Mouse (Mus musculus): ENCODE data around the gene Fastkd2. TPM values are rescaled to one million over a fixed set of nuclear protein-coding genes. Genes with fewer than 3 reads are reported as not detected.

Fastkd2 gene
- total and polyA plus RNA-seq, 3 experiments, result 6.7 to 36.1 (median 27.1) TPM

DNA sequence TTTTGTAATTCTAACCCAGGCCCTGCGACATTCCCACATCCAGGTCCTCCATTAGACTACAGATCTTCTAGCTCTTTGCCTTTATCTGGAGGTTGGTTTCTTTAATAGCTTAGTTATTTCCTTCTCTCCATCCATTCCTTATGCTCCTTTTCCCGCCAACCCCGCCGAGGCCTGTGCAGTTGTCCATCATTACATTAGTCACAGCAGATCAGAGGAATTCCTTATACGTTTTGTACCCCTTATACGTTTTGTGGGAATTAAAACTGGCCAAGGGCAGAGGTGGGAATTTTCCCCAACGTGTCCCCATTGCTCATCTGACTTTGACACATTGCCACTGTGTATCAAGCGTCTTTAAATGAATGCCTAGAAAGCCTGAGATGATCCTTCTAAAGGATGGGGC, 618 bp upstream of the Fastkd2 start:
- TF ChIP-seq CTCF (IDR thresholded peaks at IDR 0.05) (no peak), POLR2A (IDR thresholded peaks at IDR 0.05; ENCODE audit: insufficient read depth, low read depth, low read length) (no peak), EP300 (IDR thresholded peaks at IDR 0.05; ENCODE audit: insufficient read depth, low read depth, low read length) (no peak)
- intact Hi-C loops (cut with DNase I), result loop anchor here (10.0 kb wide), 1 partner anchor 395 kb away; the partner anchor contains the start of gene Klf7
- Histone ChIP-seq H3K27me3 (ENCODE audit: control insufficient read depth, insufficient read depth, low read length) (0 out of 2 replicates have a peak, but pooled peaks cover 1% of the 10 kb centered on the region), H3K9ac (ENCODE audit: low read depth, low read length) (no peak overlapping the region), H3K4me1 (ENCODE audit: control insufficient read depth, insufficient read depth, low read length) (peaks cover 3% of the 10 kb centered on the region), H3K79me2 (replicated peaks; ENCODE audit: control insufficient read depth, insufficient read depth, low read length) (no peaks in the 10 kb centered on the region), H3K36me3 (ENCODE audit: control insufficient read depth, insufficient read depth, low read length) (peaks cover 10% of the 10 kb centered on the region), H3K27ac (no peak overlapping the region; the same call in 1 of the 2 replicates), H3K4me3 (peak overlapping the region; percentile 76)
- DNase-seq, result no peak
- 60% methylated on average over 8 of the region's 8 CpGs for WGBS

DNA sequence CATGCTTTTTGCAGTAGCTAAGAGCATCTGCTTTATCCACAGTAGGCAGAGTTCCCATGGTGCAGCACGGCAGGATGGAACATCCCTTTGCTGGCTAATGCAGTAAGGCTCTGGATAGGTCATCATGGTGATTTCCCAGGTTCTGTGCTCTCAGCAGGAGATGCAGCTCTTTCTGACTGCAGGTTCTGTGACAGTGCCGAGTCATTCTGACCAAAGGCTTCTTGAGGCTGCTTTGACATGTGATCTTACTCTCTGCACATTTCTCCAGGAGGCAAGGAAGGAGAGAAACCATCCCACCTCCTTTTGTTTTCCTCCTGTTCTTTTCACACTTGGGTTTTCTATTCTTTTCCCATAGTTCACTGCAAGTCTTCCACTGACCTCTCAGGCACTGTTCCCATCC, 25.6 kb downstream of the Fastkd2 start:
- TF ChIP-seq POLR2A (IDR thresholded peaks at IDR 0.05; ENCODE audit: insufficient read depth, low read depth, low read length) (no peak), EP300 (IDR thresholded peaks at IDR 0.05; ENCODE audit: insufficient read depth, low read depth, low read length) (no peak), CTCF (IDR thresholded peaks at IDR 0.05) (no peak)
- H3K36me3 ChIP-seq (ENCODE audit: control insufficient read depth, insufficient read depth, low read length), result no peaks in the 10 kb centered on the region
- no peak for DNase-seq
- H3K4me3 ChIP-seq, result no peak overlapping the region
- H3K4me1 ChIP-seq (ENCODE audit: control insufficient read depth, insufficient read depth, low read length), result no peaks in the 10 kb centered on the region
- no peaks in the 10 kb centered on the region for H3K27me3 ChIP-seq (ENCODE audit: control insufficient read depth, insufficient read depth, low read length)
- intact Hi-C loops (cut with DNase I), result no loop called here
- no peaks in the 10 kb centered on the region for H3K79me2 ChIP-seq (replicated peaks; ENCODE audit: control insufficient read depth, insufficient read depth, low read length)
- no peak overlapping the region for H3K27ac ChIP-seq
- 53% methylated on average over 2 of the region's 2 CpGs for whole genome bisulfite sequencing
- H3K9ac ChIP-seq (ENCODE audit: low read depth, low read length), result no peak overlapping the region

DNA sequence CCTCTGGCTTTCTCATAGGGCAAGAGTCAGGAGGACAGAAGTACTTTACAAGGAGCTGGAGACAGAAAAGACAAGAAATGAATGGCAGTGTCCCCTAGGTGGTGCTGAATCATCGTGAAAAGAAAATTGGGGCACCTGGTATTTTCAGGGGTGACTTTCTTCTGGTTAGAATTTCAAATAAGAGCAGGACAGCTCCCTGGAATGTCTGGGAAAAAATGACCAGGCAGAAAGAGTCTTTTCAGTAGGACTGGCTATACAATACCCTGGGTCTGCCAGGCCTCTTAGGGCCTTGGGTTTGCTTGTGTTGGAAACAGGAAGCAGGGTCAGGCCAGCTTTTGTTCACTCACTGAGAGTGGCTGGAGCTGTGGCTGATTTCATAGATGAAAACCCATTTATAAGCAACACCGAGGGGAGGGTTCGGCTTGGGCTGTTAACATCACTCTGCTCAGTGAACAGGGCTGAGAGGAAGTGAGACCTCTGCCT, 32.8 kb downstream of the Fastkd2 start:
- 13% methylated on average over 3 of the region's 3 CpGs for WGBS
- no peaks in the 10 kb centered on the region for H3K79me2 ChIP-seq (replicated peaks; ENCODE audit: control insufficient read depth, insufficient read depth, low read length)
- no peak overlapping the region for H3K4me3 ChIP-seq
- no peaks in the 10 kb centered on the region for H3K36me3 ChIP-seq (ENCODE audit: control insufficient read depth, insufficient read depth, low read length)
- no peak overlapping the region for H3K9ac ChIP-seq (ENCODE audit: low read depth, low read length)
- intact Hi-C loops (cut with DNase I), result loop anchor here (1.0 to 10.0 kb wide), 2 partner anchors 362 to 685 kb away; partner anchors contain the start of gene Klf7
- TF ChIP-seq CTCF (IDR thresholded peaks at IDR 0.05), result peak; percentile 70
- no peak for TF ChIP-seq EP300 (IDR thresholded peaks at IDR 0.05; ENCODE audit: insufficient read depth, low read depth, low read length)
- no peak for TF ChIP-seq POLR2A (IDR thresholded peaks at IDR 0.05; ENCODE audit: insufficient read depth, low read depth, low read length)
- DNase-seq, result peak; percentile 20 to 25
- H3K27ac ChIP-seq, result no peak overlapping the region; the same call in 1 of the 2 replicates
- H3K27me3 ChIP-seq (ENCODE audit: control insufficient read depth, insufficient read depth, low read length), result no peaks in the 10 kb centered on the region
- no peaks in the 10 kb centered on the region; the same call in 1 of the 2 replicates for H3K4me1 ChIP-seq (ENCODE audit: control insufficient read depth, insufficient read depth, low read length)

DNA sequence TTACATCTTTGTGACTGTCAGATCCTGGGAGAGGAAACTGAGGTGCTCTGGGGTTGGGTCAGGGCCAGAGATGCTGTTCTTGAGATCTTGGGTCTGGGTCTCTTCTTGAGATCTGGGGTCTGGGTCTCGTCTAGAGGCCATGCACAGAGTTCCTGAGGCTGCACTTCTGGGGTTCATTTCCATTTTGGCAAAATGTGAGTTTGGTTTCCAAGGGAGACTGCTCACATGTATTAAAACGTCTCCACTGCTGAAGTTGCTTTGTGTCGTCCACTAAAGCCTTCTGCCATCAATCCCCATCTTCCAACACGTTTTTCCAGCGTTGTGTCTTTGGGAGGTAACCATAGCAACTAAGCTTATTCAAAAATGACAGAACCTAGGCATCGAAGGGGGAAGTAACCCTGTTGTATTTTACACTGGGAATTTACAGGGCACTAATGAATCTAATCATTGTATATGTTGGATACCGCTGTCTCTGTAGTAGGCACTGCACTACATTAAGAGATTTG, 33.5 kb downstream of the Fastkd2 start:
- H3K79me2 ChIP-seq (replicated peaks; ENCODE audit: control insufficient read depth, insufficient read depth, low read length), result no peaks in the 10 kb centered on the region
- no peaks in the 10 kb centered on the region for H3K27me3 ChIP-seq (ENCODE audit: control insufficient read depth, insufficient read depth, low read length)
- H3K4me3 ChIP-seq, result no peak overlapping the region
- H3K27ac ChIP-seq, result no peak overlapping the region; the same call in 1 of the 2 replicates
- intact Hi-C loops (cut with DNase I), result loop anchor here (1.0 to 10.0 kb wide), 2 partner anchors 361 to 684 kb away; partner anchors contain the start of gene Klf7
- no peak for DNase-seq
- no peaks in the 10 kb centered on the region; the same call in 1 of the 2 replicates for H3K4me1 ChIP-seq (ENCODE audit: control insufficient read depth, insufficient read depth, low read length)
- WGBS, result 59% methylated on average over 7 of the region's 7 CpGs
- H3K36me3 ChIP-seq (ENCODE audit: control insufficient read depth, insufficient read depth, low read length), result no peaks in the 10 kb centered on the region
- H3K9ac ChIP-seq (ENCODE audit: low read depth, low read length), result no peak overlapping the region
- TF ChIP-seq POLR2A (IDR thresholded peaks at IDR 0.05; ENCODE audit: insufficient read depth, low read depth, low read length) (no peak), CTCF (IDR thresholded peaks at IDR 0.05) (no peak), EP300 (IDR thresholded peaks at IDR 0.05; ENCODE audit: insufficient read depth, low read depth, low read length) (no peak)

DNA sequence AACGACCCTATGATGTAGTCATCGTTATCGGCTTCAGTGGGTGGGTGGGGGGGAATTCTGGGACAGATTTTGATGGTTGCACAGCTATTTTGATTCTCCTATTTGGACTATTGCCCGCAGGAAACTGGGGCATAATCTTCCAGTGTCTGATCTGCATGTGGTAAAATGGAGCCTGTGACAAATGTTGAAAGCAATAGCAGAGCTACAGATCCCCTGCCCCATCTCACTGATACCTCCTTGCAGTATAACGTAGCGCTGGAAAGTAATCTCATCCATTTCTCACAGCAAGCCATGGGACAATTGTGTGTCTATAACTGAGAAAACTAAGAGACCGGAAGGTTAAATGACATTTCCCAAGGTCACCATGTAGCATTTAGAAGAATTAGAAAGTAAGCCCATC, 34.0 kb downstream of the Fastkd2 start:
- Histone ChIP-seq H3K27ac (no peak overlapping the region), H3K36me3 (ENCODE audit: control insufficient read depth, insufficient read depth, low read length) (no peaks in the 10 kb centered on the region), H3K27me3 (ENCODE audit: control insufficient read depth, insufficient read depth, low read length) (no peaks in the 10 kb centered on the region), H3K4me1 (ENCODE audit: control insufficient read depth, insufficient read depth, low read length) (no peaks in the 10 kb centered on the region; the same call in 1 of the 2 replicates), H3K79me2 (replicated peaks; ENCODE audit: control insufficient read depth, insufficient read depth, low read length) (no peaks in the 10 kb centered on the region), H3K9ac (ENCODE audit: low read depth, low read length) (no peak overlapping the region), H3K4me3 (no peak overlapping the region)
- WGBS, result 73% methylated on average over 7 of the region's 7 CpGs
- no peak for DNase-seq
- intact Hi-C loops (cut with DNase I), result loop anchor here (10.0 kb wide), 1 partner anchor 360 kb away; the partner anchor contains the start of gene Klf7
- TF ChIP-seq EP300 (IDR thresholded peaks at IDR 0.05; ENCODE audit: insufficient read depth, low read depth, low read length) (no peak), CTCF (IDR thresholded peaks at IDR 0.05) (no peak), POLR2A (IDR thresholded peaks at IDR 0.05; ENCODE audit: insufficient read depth, low read depth, low read length) (no peak)

DNA sequence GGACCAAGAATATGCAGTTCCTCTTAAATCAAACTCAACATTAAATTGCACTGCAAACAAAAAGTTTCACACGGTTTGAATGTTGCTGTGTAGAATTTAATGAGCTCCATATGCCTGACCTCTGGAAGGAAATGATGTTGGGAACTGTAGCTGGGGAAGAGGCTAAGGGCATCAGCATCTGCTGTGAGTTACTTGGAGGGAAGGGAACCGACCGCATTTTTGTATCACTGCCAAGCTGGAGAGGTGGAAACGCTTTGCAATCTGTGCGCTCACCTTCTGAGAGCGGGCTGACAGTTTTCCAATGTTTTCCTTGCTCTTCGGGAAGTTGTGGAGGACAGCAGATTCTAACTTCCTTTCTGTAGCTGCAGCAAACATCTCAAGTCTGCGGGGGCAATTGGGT, 37.7 kb downstream of the Fastkd2 start:
- no peak for DNase-seq
- Histone ChIP-seq H3K79me2 (replicated peaks; ENCODE audit: control insufficient read depth, insufficient read depth, low read length) (no peaks in the 10 kb centered on the region), H3K4me3 (no peak overlapping the region), H3K9ac (ENCODE audit: low read depth, low read length) (no peak overlapping the region), H3K27me3 (ENCODE audit: control insufficient read depth, insufficient read depth, low read length) (no peaks in the 10 kb centered on the region), H3K4me1 (ENCODE audit: control insufficient read depth, insufficient read depth, low read length) (no peaks in the 10 kb centered on the region), H3K27ac (no peak overlapping the region), H3K36me3 (ENCODE audit: control insufficient read depth, insufficient read depth, low read length) (no peaks in the 10 kb centered on the region)
- intact Hi-C loops (cut with DNase I), result loop anchor here (5.0 to 10.0 kb wide), 2 partner anchors 169 to 357 kb away; partner anchors contain the start of gene Klf7
- WGBS, result 23% methylated on average over 8 of the region's 8 CpGs
- TF ChIP-seq POLR2A (IDR thresholded peaks at IDR 0.05; ENCODE audit: insufficient read depth, low read depth, low read length), result no peak
- no peak for TF ChIP-seq CTCF (IDR thresholded peaks at IDR 0.05)
- no peak for TF ChIP-seq EP300 (IDR thresholded peaks at IDR 0.05; ENCODE audit: insufficient read depth, low read depth, low read length)
